22 mouse cellular contexts compared by ENCODE assay signal in genomic region chr14:83002178-83002911, GRCm38 (mm10).
DNase-seq lines count a peak whose midpoint lies in the region; ATAC-seq lines count a peak whose summit lies in the region.
"Had no signal": no experiment of that assay in that cellular context is flagged by ENCODE, and none has a peak within 500 bp of the region (broad histone marks: within the 10 kb centered on the region; RNA-seq: fewer than 3 reads in every experiment).

No protein-coding gene starts in this region.

- H3K27me3 ChIP-seq in stomach, embryonic 14.5 days (ENCODE audit: control insufficient read depth, insufficient read depth, low read length), result no peaks in the 10 kb centered on the region
- H3K27me3 ChIP-seq: embryonic facial prominence, embryonic 13.5 days; forebrain, embryonic 12.5 days had no signal

- no peak overlapping the region for H3K4me3 ChIP-seq in stomach, embryonic 14.5 days (ENCODE audit: low read depth, low read length)
- H3K4me3 ChIP-seq: embryonic facial prominence, embryonic 13.5 days; forebrain, embryonic 12.5 days; heart, embryonic 10.5 days had no signal

- peak; percentile 4 for DNase-seq in kidney, adult 9 months
- DNase-seq in kidney, postnatal 36 days, result no peak
- DNase-seq in kidney, postnatal 14 days, result peak; percentile 1
- DNase-seq in kidney, postnatal 25 days, result no peak
- DNase-seq in spleen, adult 18-20 months, result no peak
- DNase-seq in layer of hippocampus, postnatal 14 days (ENCODE audit: low spot score in 2 of 2), result no peak
- DNase-seq: adrenal gland, adult 8-10 months; B cell, adult 2 months; cerebellum, adult 11 months; cerebellum, adult 8-10 months; cerebellum, postnatal 25 days; gastrocnemius, postnatal 10 days; heart, adult 18-20 months; heart, postnatal 10 days; heart, postnatal 4 days had no signal

- peak; percentile 79 for ATAC-seq in stomach, embryonic 14.5 days (ENCODE audit: insufficient number of reproducible peaks, insufficient read depth, low FRiP score, low read depth)
- ATAC-seq: CD4-positive, CD25-positive, alpha-beta regulatory T cell, adult 4 months; forebrain, embryonic 16.5 days had no signal

- H3K9me3 ChIP-seq in stomach, embryonic 14.5 days (ENCODE audit: control insufficient read depth, low read depth, low read length), result no peaks in the 10 kb centered on the region
- H3K9me3 ChIP-seq: embryonic facial prominence, embryonic 13.5 days; forebrain, embryonic 12.5 days; G1E; heart, embryonic 10.5 days had no signal

- H3K9ac ChIP-seq in stomach, embryonic 14.5 days (replicated peaks; ENCODE audit: low read depth, low read length), result no peak overlapping the region
- H3K9ac ChIP-seq: embryonic facial prominence, embryonic 13.5 days; forebrain, embryonic 12.5 days had no signal

- no peaks in the 10 kb centered on the region for H3K36me3 ChIP-seq in stomach, embryonic 14.5 days (ENCODE audit: control insufficient read depth, insufficient read depth, low read length)
- H3K36me3 ChIP-seq: embryonic facial prominence, embryonic 13.5 days; forebrain, embryonic 12.5 days; G1E; heart, embryonic 10.5 days had no signal

- H3K4me2 ChIP-seq in stomach, embryonic 14.5 days (replicated peaks; ENCODE audit: low read depth, low read length), result no peak overlapping the region
- H3K4me2 ChIP-seq: embryonic facial prominence, embryonic 13.5 days; forebrain, embryonic 12.5 days had no signal

- H3K27ac ChIP-seq in stomach, embryonic 14.5 days (ENCODE audit: low read length), result no peak overlapping the region
- H3K27ac ChIP-seq: embryonic facial prominence, embryonic 13.5 days; forebrain, embryonic 12.5 days; heart, embryonic 10.5 days had no signal

- WGBS in stomach, embryonic 14.5 days, result 88% methylated on average over 2 of the region's 2 CpGs

- no peaks in the 10 kb centered on the region for H3K4me1 ChIP-seq in stomach, embryonic 14.5 days (ENCODE audit: control insufficient read depth, insufficient read depth, low read length)
- H3K4me1 ChIP-seq: embryonic facial prominence, embryonic 13.5 days; forebrain, embryonic 12.5 days; heart, embryonic 10.5 days had no signal

Comparison
In these comparisons a context has a peak if more than half of its experiments do, and no peak if none do; other contexts are left out.
1. DNase-seq: peak in kidney, adult 9 months (single experiment) and kidney, postnatal 14 days (single experiment); none in kidney, postnatal 36 days (0 of 2), kidney, postnatal 25 days (0 of 2), spleen, adult 18-20 months (0 of 2) and layer of hippocampus, postnatal 14 days (0 of 2).